Mouse (Mus musculus): Measurements from ENCODE around the gene Slc25a21. TPM values are rescaled to one million over a fixed set of nuclear protein-coding genes. Genes with fewer than 3 reads are reported as not detected.

Slc25a21 gene
- total RNA-seq, 1 experiment, result 0.54 TPM

GRCm38 (mm10) chr12:56940861-56941260 lies 256.4 kb downstream of the Slc25a21 start:
- Histone ChIP-seq H3K27ac (ENCODE audit: insufficient read depth, low read depth, low read length, poor library complexity, severe bottlenecking) (no peak overlapping the region), H3K9ac (ENCODE audit: insufficient read depth, low read depth, low read length, poor library complexity, severe bottlenecking) (no peak overlapping the region), H3K36me3 (ENCODE audit: control insufficient read depth, insufficient read depth, low read length, poor library complexity, severe bottlenecking) (no peaks in the 10 kb centered on the region), H3K9me3 (ENCODE audit: control insufficient read depth, insufficient read depth, low read depth, low read length) (no peaks in the 10 kb centered on the region), H3K4me1 (ENCODE audit: control insufficient read depth in 2 of 2, insufficient read depth in 2 of 2, low read length in 2 of 2, poor library complexity in 1 of 2) (no peaks in the 10 kb centered on the region), H3K4me3 (ENCODE audit: insufficient read depth in 1 of 2, low read depth in 1 of 2, low read length in 2 of 2, poor library complexity in 1 of 2, severe bottlenecking in 1 of 2) (no peak overlapping the region)
- DNase-seq (ENCODE audit: low read depth, low spot score), result peak; percentile 39
- TF ChIP-seq CHD2 (IDR thresholded peaks at IDR 0.05; ENCODE audit: low read depth, low read length), result no peak
- no peak for TF ChIP-seq ZNF384 (IDR thresholded peaks at IDR 0.05; ENCODE audit: low read depth, low read length)
- no peak for TF ChIP-seq MAFK (IDR thresholded peaks at IDR 0.05; ENCODE audit: insufficient read depth, low read depth, low read length)
- TF ChIP-seq HCFC1 (IDR thresholded peaks at IDR 0.05; ENCODE audit: borderline replicate concordance, insufficient read depth, low read length), result no peak
- no peak for TF ChIP-seq ZC3H11A (IDR thresholded peaks at IDR 0.05; ENCODE audit: borderline replicate concordance, low read depth, low read length)
- in situ Hi-C loops (cut with MboI; ENCODE audit: low sequenced_read_pairs in 2 of 2, unreplicated experiment in 2 of 2), result no loop called here

GRCm38 (mm10) chr12:56918145-56918544 lies 279.1 kb downstream of the Slc25a21 start:
- Histone ChIP-seq H3K36me3 (ENCODE audit: control insufficient read depth, insufficient read depth, low read length, poor library complexity, severe bottlenecking) (no peaks in the 10 kb centered on the region), H3K9ac (ENCODE audit: insufficient read depth, low read depth, low read length, poor library complexity, severe bottlenecking) (no peak overlapping the region), H3K4me1 (ENCODE audit: control insufficient read depth in 2 of 2, insufficient read depth in 2 of 2, low read length in 2 of 2, poor library complexity in 1 of 2) (no peaks in the 10 kb centered on the region), H3K27ac (ENCODE audit: insufficient read depth, low read depth, low read length, poor library complexity, severe bottlenecking) (no peak overlapping the region), H3K4me3 (ENCODE audit: insufficient read depth in 1 of 2, low read depth in 1 of 2, low read length in 2 of 2, poor library complexity in 1 of 2, severe bottlenecking in 1 of 2) (no peak overlapping the region), H3K9me3 (ENCODE audit: control insufficient read depth, insufficient read depth, low read depth, low read length) (no peaks in the 10 kb centered on the region)
- no peak for DNase-seq (ENCODE audit: low read depth, low spot score)
- in situ Hi-C loops (cut with MboI; ENCODE audit: low sequenced_read_pairs in 2 of 2, unreplicated experiment in 2 of 2), result no loop called here
- TF ChIP-seq HCFC1 (IDR thresholded peaks at IDR 0.05; ENCODE audit: borderline replicate concordance, insufficient read depth, low read length) (no peak), MAFK (IDR thresholded peaks at IDR 0.05; ENCODE audit: insufficient read depth, low read depth, low read length) (no peak), ZC3H11A (IDR thresholded peaks at IDR 0.05; ENCODE audit: borderline replicate concordance, low read depth, low read length) (no peak), CHD2 (IDR thresholded peaks at IDR 0.05; ENCODE audit: low read depth, low read length) (no peak)

GRCm38 (mm10) chr12:56906476-56906875 lies 290.8 kb downstream of the Slc25a21 start:
- in situ Hi-C loops (cut with MboI; ENCODE audit: low sequenced_read_pairs in 2 of 2, unreplicated experiment in 2 of 2), result no loop called here
- no peak for TF ChIP-seq MAFK (IDR thresholded peaks at IDR 0.05; ENCODE audit: insufficient read depth, low read depth, low read length)
- no peak for TF ChIP-seq ZC3H11A (IDR thresholded peaks at IDR 0.05; ENCODE audit: borderline replicate concordance, low read depth, low read length)
- no peak for TF ChIP-seq CHD2 (IDR thresholded peaks at IDR 0.05; ENCODE audit: low read depth, low read length)
- no peak for TF ChIP-seq HCFC1 (IDR thresholded peaks at IDR 0.05; ENCODE audit: borderline replicate concordance, insufficient read depth, low read length)
- no peak for TF ChIP-seq ZNF384 (IDR thresholded peaks at IDR 0.05; ENCODE audit: low read depth, low read length)
- no peak overlapping the region for H3K4me3 ChIP-seq (ENCODE audit: insufficient read depth in 1 of 2, low read depth in 1 of 2, low read length in 2 of 2, poor library complexity in 1 of 2, severe bottlenecking in 1 of 2)
- no peaks in the 10 kb centered on the region for H3K4me1 ChIP-seq (ENCODE audit: control insufficient read depth in 2 of 2, insufficient read depth in 2 of 2, low read length in 2 of 2, poor library complexity in 1 of 2)
- 0 out of 2 replicates have a peak, but pooled peaks cover 2% of the 10 kb centered on the region for H3K9me3 ChIP-seq (ENCODE audit: control insufficient read depth, insufficient read depth, low read depth, low read length)
- H3K36me3 ChIP-seq (ENCODE audit: control insufficient read depth, insufficient read depth, low read length, poor library complexity, severe bottlenecking), result no peaks in the 10 kb centered on the region
- H3K27ac ChIP-seq (ENCODE audit: insufficient read depth, low read depth, low read length, poor library complexity, severe bottlenecking), result no peak overlapping the region
- H3K9ac ChIP-seq (ENCODE audit: insufficient read depth, low read depth, low read length, poor library complexity, severe bottlenecking), result no peak overlapping the region
- no peak for DNase-seq (ENCODE audit: low read depth, low spot score)

DNA sequence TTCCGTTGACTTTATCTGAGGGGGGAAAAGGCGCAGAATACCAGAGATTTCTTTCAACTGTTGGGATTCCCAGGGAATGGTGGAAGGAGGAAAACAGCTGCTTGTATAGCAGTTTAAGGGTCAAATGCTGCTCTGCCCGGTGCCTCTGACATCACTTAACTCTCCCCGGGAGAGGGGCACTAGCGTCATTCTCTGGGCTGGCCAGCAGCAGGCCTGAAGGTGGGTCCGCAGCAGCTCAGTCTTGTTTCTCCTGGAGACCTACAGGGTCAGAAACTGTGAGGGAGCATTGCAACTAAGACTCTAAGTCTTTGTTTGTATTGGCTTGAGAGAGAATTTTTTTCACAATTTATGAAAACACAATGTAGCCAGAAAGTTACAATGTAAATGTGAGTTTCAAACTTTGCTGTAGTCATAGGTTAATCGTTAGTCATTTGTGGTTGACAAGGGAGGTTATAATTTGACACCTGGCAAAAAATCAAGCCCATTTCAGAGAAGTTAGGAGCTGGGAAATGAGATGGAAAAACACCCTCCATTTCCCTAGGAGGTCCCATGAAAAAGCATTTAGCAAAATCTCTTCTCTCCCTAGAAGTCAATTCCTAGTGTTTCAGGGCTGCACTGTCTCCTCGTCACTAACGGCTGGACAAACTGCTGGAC lies 291.5 kb downstream of the Slc25a21 start:
- DNase-seq (ENCODE audit: low read depth, low spot score), result no peak
- H3K9me3 ChIP-seq (ENCODE audit: control insufficient read depth, insufficient read depth, low read depth, low read length), result 0 out of 2 replicates have a peak, but pooled peaks cover 1% of the 10 kb centered on the region
- H3K4me3 ChIP-seq (ENCODE audit: insufficient read depth in 1 of 2, low read depth in 1 of 2, low read length in 2 of 2, poor library complexity in 1 of 2, severe bottlenecking in 1 of 2), result no peak overlapping the region
- in situ Hi-C loops (cut with MboI; ENCODE audit: low sequenced_read_pairs in 2 of 2, unreplicated experiment in 2 of 2), result no loop called here
- TF ChIP-seq MAFK (IDR thresholded peaks at IDR 0.05; ENCODE audit: insufficient read depth, low read depth, low read length) (no peak), CHD2 (IDR thresholded peaks at IDR 0.05; ENCODE audit: low read depth, low read length) (no peak), ZNF384 (IDR thresholded peaks at IDR 0.05; ENCODE audit: low read depth, low read length) (no peak), ZC3H11A (IDR thresholded peaks at IDR 0.05; ENCODE audit: borderline replicate concordance, low read depth, low read length) (no peak), HCFC1 (IDR thresholded peaks at IDR 0.05; ENCODE audit: borderline replicate concordance, insufficient read depth, low read length) (no peak)
- H3K9ac ChIP-seq (ENCODE audit: insufficient read depth, low read depth, low read length, poor library complexity, severe bottlenecking), result no peak overlapping the region
- no peaks in the 10 kb centered on the region for H3K36me3 ChIP-seq (ENCODE audit: control insufficient read depth, insufficient read depth, low read length, poor library complexity, severe bottlenecking)
- H3K4me1 ChIP-seq (ENCODE audit: control insufficient read depth in 2 of 2, insufficient read depth in 2 of 2, low read length in 2 of 2, poor library complexity in 1 of 2), result no peaks in the 10 kb centered on the region
- H3K27ac ChIP-seq (ENCODE audit: insufficient read depth, low read depth, low read length, poor library complexity, severe bottlenecking), result no peak overlapping the region
